Mouse (Mus musculus): ENCODE measurements at regions not wholly inside any gene's neighbourhood (a gene's known extent, or its start where the extent isn't known, plus 50 kb on each side); places are given as distances from the start of the nearest gene placed in this dataset.

DNA sequence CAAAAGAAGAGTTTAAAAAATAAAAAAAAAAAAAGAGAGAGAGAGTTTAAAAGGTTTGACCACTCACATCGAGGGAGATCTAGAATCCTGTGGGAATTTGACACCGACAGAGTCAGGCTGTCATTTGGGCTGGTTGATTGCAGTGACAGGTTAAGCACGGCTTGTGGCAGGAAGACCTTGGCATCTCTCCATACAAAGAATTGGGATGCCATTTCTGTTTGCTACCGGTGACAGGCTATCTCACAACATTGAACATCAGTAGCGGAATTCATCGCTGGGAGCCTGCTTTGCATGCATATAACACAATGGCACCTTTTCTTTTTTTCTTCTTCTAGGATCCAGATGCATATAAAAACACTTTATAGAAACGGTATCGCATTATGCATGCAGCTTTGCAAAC lies 53.7 kb upstream of the Gm26657 start:
- no peak for DNase-seq (ENCODE audit: low spot score in 2 of 2)
- intact Hi-C loops (cut with DNase I), result loop anchor here (2.0 to 10.0 kb wide), 2 partner anchors 1155 to 1171 kb away; no protein-coding TSS in a partner anchor

DNA sequence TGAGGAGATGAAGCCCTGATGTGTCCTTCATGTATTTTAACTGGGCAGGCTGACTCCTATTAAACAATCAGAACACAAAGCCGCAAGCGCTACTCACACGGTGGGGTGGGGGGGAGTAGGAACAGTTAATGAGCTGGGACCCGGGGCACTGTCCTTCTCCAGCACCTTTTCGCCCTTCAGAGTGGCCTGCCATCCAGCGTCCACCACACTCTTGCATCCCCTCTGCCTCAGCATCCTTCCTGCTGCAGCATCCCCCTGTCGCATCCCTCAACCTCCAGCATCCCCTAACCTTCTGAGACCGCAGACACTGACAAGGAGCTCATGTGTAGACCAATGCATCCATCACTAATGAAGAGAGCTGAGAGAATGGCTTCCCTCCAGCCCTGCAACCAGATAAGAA lies 54.2 kb upstream of the Gm26657 start:
- DNase-seq (ENCODE audit: low spot score in 2 of 2), result no peak
- intact Hi-C loops (cut with DNase I), result loop anchor here (2.0 to 10.0 kb wide), 2 partner anchors 1155 to 1171 kb away; no protein-coding TSS in a partner anchor

DNA sequence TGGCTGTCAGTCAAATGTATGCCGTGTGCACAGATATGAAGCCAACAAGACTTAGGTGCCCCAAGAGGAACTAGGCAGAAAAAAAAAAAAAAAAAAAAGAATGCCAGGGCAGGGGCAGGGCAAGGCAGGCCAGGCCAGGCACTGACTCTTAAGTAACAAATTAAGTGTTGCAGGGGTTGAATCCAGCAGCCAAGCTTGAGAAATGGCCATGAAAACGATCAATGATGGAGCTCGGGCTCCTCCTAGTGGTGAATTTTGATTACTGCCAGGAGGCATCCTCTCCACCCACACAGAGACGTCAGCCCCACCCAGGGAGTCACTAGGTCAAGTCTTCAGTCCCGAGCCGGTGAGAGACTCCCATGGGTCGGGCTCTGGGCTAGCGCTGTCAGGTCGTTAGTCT lies 54.7 kb upstream of the Gm26657 start:
- intact Hi-C loops (cut with DNase I), result loop anchor here (10.0 kb wide), 1 partner anchor 1170 kb away; no protein-coding TSS in a partner anchor
- peak; percentile 82 to 85 for DNase-seq (ENCODE audit: low spot score in 2 of 2)

- intact Hi-C loops (cut with DNase I), result loop anchor here (5.0 to 10.0 kb wide), 2 partner anchors 182 to 1169 kb away; no protein-coding TSS in a partner anchor
- DNase-seq (ENCODE audit: low spot score in 2 of 2), result no peak
Observed at GRCm38 (mm10) chr4:56684031-56684430, 55.8 kb upstream of the Gm26657 start.

GRCm38 (mm10) chr4:56681121-56681520 lies 58.7 kb upstream of the Gm26657 start:
- no peak for DNase-seq (ENCODE audit: low spot score in 2 of 2)
- intact Hi-C loops (cut with DNase I), result loop anchor here (5.0 to 10.0 kb wide), 2 partner anchors 179 to 1166 kb away; no protein-coding TSS in a partner anchor

GRCm38 (mm10) chr4:56673868-56674267 lies 66.0 kb upstream of the Gm26657 start:
- DNase-seq (ENCODE audit: low spot score in 2 of 2), result no peak
- intact Hi-C loops (cut with DNase I), result no loop called here

DNA sequence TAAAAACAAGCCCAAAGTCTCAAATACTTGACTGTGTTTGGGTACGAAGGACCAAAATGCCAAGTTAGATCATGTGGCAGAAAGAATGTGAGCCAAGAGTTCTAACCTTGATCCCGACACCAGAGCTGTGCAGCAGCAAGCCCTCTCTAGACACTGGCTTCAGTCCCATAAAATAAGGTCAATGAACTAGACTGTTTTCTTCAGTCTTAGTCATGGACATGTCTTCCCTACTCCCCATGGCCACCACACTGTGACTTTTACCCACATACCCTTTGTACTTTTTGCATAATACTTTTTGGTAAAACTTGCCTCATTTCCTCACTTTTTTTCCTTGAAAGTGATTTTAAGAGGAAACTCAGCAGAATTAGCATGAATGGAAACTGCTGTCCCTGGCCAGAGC lies 74.9 kb upstream of the Gm26657 start:
- intact Hi-C loops (cut with DNase I), result no loop called here
- no peak for DNase-seq (ENCODE audit: low spot score in 2 of 2)

DNA sequence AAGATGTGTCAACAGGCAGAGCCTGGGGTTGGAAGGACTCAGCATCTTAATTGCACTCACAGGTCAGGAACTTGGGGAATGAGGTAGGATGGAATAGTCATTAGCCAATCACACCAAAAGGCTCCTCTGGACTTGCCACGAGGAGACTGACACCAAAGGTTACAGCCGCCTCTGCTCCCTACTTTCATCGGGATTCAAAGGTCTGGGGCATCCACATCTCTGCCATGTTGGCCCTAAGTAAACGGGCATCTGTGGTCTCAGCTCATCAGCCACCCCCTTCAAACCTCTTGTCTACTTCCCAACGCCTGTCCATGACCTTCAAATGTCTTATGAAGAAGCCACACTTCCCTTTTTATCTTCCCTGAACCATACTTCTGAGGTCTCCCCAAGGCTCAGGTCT lies 78.1 kb upstream of the Gm26657 start:
- intact Hi-C loops (cut with DNase I), result no loop called here
- no peak for DNase-seq (ENCODE audit: low spot score in 2 of 2)

DNA sequence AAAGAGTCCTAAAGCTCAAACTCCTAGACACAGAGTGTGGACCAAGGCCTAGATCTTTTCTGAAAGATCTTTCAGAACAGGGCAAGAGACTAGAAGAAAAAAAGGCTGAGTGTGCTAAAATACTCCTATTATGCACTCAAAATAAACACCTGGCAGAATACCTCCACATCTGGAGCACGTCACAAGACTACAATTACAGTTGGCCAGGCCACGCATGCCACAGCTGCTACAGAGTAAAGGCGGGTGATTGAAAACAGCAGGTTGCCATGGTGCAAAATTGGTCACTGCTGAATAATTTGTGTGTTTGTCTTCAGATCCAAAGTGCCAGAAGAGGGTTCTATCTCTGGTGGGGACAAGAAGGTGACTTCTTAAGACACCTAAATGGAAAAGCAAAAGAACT lies 82.8 kb upstream of the Gm26657 start:
- no peak for DNase-seq (ENCODE audit: low spot score in 2 of 2)
- intact Hi-C loops (cut with DNase I), result no loop called here

DNA sequence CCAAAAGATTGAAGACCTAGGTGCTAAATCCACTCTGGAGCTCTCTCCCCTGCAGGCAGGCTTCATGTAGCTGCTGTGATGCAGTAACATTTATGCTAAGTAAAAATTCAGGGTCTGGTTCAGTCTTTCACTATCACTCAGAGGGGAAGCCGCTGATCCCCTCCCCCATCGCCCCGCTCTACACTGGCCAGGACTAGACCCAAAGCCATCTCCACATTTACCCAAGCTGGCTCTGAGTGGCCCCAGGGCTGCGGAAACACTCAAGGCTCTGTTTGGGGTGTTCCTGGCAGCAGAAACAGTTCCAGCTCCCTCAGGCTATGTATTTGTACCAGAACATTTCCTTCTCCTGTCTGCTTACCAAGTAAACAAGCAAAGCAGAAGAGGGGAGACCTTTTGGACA lies 85.5 kb upstream of the Gm26657 start:
- intact Hi-C loops (cut with DNase I), result no loop called here

DNA sequence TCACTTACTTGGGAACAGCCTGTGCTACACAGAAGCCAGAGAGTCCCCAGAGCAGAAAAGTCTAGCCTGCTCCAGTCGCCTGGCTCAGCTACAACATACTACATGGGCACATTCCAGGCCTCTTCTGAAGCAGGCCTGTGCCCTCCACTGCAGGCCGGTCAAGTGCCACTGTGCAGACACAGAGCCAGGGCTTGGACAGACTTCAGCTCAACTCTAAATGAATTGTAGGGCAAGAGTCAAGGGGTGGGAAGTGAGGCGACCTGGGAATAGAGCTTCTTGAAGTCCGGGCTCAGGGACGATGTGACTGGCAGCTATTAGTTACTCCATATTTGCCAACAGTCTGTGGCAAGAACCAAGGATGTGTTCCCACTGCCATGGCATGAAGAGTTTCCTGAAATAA lies 87.1 kb upstream of the Gm26657 start:
- DNase-seq (ENCODE audit: low spot score in 2 of 2), result no peak

More for the DNA sequence above, 85.5 kb upstream of the Gm26657 start:
- DNase-seq (ENCODE audit: low spot score in 2 of 2), result peak; percentile 45 to 69

DNA sequence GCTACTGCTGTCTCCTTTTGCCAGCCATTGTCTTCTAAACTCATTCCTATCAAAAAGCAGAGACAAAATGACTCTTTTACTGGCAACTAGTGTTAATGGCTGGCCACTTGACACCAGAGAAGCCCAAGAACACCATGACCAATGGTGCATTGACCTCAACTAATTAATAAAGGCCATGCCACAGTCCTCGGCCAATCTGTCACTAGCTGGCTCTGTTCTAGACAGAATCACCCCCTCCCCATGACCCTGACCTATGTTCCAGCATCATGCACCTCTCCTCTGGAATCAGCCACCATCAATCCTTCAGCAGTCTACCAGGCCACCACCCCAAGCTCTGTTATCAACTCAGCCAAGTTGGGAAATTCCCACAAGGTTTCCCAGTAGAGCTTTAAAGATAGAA lies 90.1 kb upstream of the Gm26657 start:
- intact Hi-C loops (cut with DNase I), result no loop called here
- no peak for DNase-seq (ENCODE audit: low spot score in 2 of 2)

More for the DNA sequence above, 87.1 kb upstream of the Gm26657 start:
- intact Hi-C loops (cut with DNase I), result no loop called here

- intact Hi-C loops (cut with DNase I), result no loop called here
- peak; percentile 26 to 55 for DNase-seq (ENCODE audit: low spot score in 2 of 2)
Observed at GRCm38 (mm10) chr4:56643999-56644962, 95.6 kb upstream of the Gm26657 start.

GRCm38 (mm10) chr4:56643491-56643890 lies 96.4 kb upstream of the Gm26657 start:
- intact Hi-C loops (cut with DNase I), result no loop called here
- DNase-seq (ENCODE audit: low spot score in 2 of 2), result no peak

GRCm38 (mm10) chr4:56639709-56640108 lies 100.2 kb upstream of the Gm26657 start:
- intact Hi-C loops (cut with DNase I), result no loop called here
- DNase-seq (ENCODE audit: low spot score in 2 of 2), result no peak

GRCm38 (mm10) chr4:56638704-56639478 lies 101.0 kb upstream of the Gm26657 start:
- DNase-seq (ENCODE audit: low spot score in 2 of 2), result no peak
- intact Hi-C loops (cut with DNase I), result no loop called here

- DNase-seq (ENCODE audit: low spot score in 2 of 2), result no peak
- intact Hi-C loops (cut with DNase I), result no loop called here
Observed at GRCm38 (mm10) chr4:56636265-56636664, 103.6 kb upstream of the Gm26657 start.

GRCm38 (mm10) chr4:56633528-56633927 lies 106.3 kb upstream of the Gm26657 start:
- intact Hi-C loops (cut with DNase I), result no loop called here
- DNase-seq (ENCODE audit: low spot score in 2 of 2), result no peak

- intact Hi-C loops (cut with DNase I), result no loop called here
- DNase-seq (ENCODE audit: low spot score in 2 of 2), result peak; percentile 51 to 85
Observed at GRCm38 (mm10) chr4:56630251-56630650, 109.6 kb upstream of the Gm26657 start.

DNA sequence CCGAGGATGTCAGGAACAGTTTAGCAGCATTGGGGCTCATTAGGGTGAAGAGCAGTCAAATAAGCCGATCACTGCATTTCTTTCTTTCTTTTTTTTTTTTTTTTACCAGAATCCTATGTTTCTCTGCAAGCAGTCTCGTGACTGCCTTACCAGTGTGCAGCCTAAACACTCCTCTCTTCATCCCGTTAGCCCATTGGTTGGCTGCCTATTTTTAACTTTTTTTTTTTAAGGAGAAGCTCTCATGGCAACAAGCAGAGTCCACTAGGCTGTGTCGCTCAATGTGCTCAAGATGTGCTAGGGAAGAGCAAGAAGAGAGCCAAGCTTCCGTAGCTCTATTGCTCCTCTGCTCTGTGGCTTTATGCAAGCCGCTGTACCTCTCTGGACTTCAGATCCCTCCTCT lies 112.7 kb upstream of the Gm26657 start:
- peak in 1 of 2 experiments; percentile 47 for DNase-seq (ENCODE audit: low spot score in 2 of 2)
- intact Hi-C loops (cut with DNase I), result no loop called here

All from left cerebral cortex, postnatal 14 days (tissue).